Mouse (Mus musculus) layer of hippocampus, adult 8-10 months (tissue): Measurements from ENCODE around the gene Susd4. TPM values are rescaled to one million over a fixed set of nuclear protein-coding genes. Genes with fewer than 3 reads are reported as not detected.

Experiments
- DNase-seq, 2 experiments: peaks; one replicate each; pipeline ENCODE4 v3.0.0; 2022; ENCODE audit warnings: low spot score in 2 of 2
- total RNA-seq, 4 experiments: library from RNA; stranded (reverse); gene quantifications; 2 replicates each; pipeline ENCODE4 v1.2.4; 2022

Gene Susd4
- 100 to 1,000 TPM; 116 to 129 (median 123) TPM for total RNA-seq

- DNase-seq = peak; percentile 86 to 87
Observed at GRCm38 (mm10) chr1:182763716-182764461, at the start of gene Susd4. Gene Susd4 (plus strand): TSS chr1:182763860.

GRCm38 (mm10) chr1:182714236-182714935 lies 49.3 kb upstream of the Susd4 start:
- no peak for DNase-seq

GRCm38 (mm10) chr1:182727541-182727940 lies 36.1 kb upstream of the Susd4 start:
- DNase-seq = peak; percentile 30 to 34

- no peak for DNase-seq
Observed at GRCm38 (mm10) chr1:182729002-182729401, 34.7 kb upstream of the Susd4 start.

- DNase-seq = no peak
Observed at GRCm38 (mm10) chr1:182732695-182733094, 31.0 kb upstream of the Susd4 start.

- DNase-seq = no peak
Observed at GRCm38 (mm10) chr1:182735891-182736290, 27.8 kb upstream of the Susd4 start.

- no peak for DNase-seq
Observed at GRCm38 (mm10) chr1:182747081-182747480, 16.6 kb upstream of the Susd4 start.

- no peak for DNase-seq
Observed at GRCm38 (mm10) chr1:182747834-182748233, 15.8 kb upstream of the Susd4 start.

- DNase-seq = no peak
Observed at GRCm38 (mm10) chr1:182749080-182749479, 14.6 kb upstream of the Susd4 start, which contains the start of gene Ccdc185. Gene Ccdc185 (minus strand): TSS chr1:182749180.

- no peak for DNase-seq
Observed at GRCm38 (mm10) chr1:182751301-182751700, 12.4 kb upstream of the Susd4 start.

GRCm38 (mm10) chr1:182753694-182754093 lies 10.0 kb upstream of the Susd4 start:
- no peak for DNase-seq

GRCm38 (mm10) chr1:182754865-182755264 lies 8.8 kb upstream of the Susd4 start:
- DNase-seq = no peak

GRCm38 (mm10) chr1:182758783-182759182 lies 4.9 kb upstream of the Susd4 start:
- DNase-seq = no peak

- no peak for DNase-seq
Observed at GRCm38 (mm10) chr1:182763191-182763715, 407 bp upstream of the Susd4 start.

- DNase-seq = no peak
Observed at GRCm38 (mm10) chr1:182764541-182765281, 1.1 kb downstream of the Susd4 start.

- DNase-seq = no peak
Observed at GRCm38 (mm10) chr1:182775576-182775975, 11.9 kb downstream of the Susd4 start.

- DNase-seq = no peak
Observed at GRCm38 (mm10) chr1:182776749-182777410, 13.2 kb downstream of the Susd4 start.

- no peak for DNase-seq
Observed at GRCm38 (mm10) chr1:182778225-182778624, 14.6 kb downstream of the Susd4 start.

- DNase-seq = no peak
Observed at GRCm38 (mm10) chr1:182779024-182779520, 15.4 kb downstream of the Susd4 start.

- no peak for DNase-seq
Observed at GRCm38 (mm10) chr1:182783774-182784173, 20.1 kb downstream of the Susd4 start.

GRCm38 (mm10) chr1:182784784-182785183 lies 21.1 kb downstream of the Susd4 start:
- no peak for DNase-seq
